Mouse (Mus musculus) lung, embryonic 16.5 days (tissue): ENCODE results near the gene Selenow. TPM values are rescaled to one million over a fixed set of nuclear protein-coding genes. Genes with fewer than 3 reads are reported as not detected.
A peak's percentile ranks its signal among the peaks of the same experiment; 100 is the strongest.

Experiments used
- ATAC-seq: fragments of 200-750 bp; cut with Nextera tagmentation; 2 replicates; pipeline ENCODE4 v1.8.0; 2017; ENCODE audit warnings: low read depth, mild to moderate bottlenecking, moderate library complexity
- H3K27ac ChIP-seq: fragments of 300-500 bp; sonication (generic); 2 replicates; pipeline ENCODE4 v1.5.1; 2014; ENCODE audit warnings: mild to moderate bottlenecking, control low read depth, low read length
- H3K27me3 ChIP-seq: fragments of 300-500 bp; sonication (generic); 2 replicates; pipeline ENCODE4 v1.6.1; 2014; ENCODE audit warnings: low read depth, low read length, mixed read lengths; ENCODE audit not compliant: control insufficient read depth, insufficient read depth
- H3K36me3 ChIP-seq: fragments of 300-500 bp; sonication (generic); 2 replicates; pipeline ENCODE4 v1.6.1; 2014; ENCODE audit warnings: low read length; ENCODE audit not compliant: control insufficient read depth, insufficient read depth
- H3K4me1 ChIP-seq: fragments of 300-500 bp; sonication (generic); replicated peaks from 2 replicates; pipeline ENCODE4 v1.6.1; 2014; ENCODE audit warnings: low read length, mixed read lengths; ENCODE audit not compliant: control insufficient read depth, insufficient read depth
- H3K4me2 ChIP-seq: fragments of 300-500 bp; sonication (generic); 2 replicates; pipeline ENCODE4 v1.6.1; 2014; ENCODE audit warnings: low read depth, low read length, control low read depth
- H3K4me3 ChIP-seq: fragments of 300-500 bp; sonication (generic); 2 replicates; pipeline ENCODE4 v1.5.1; 2014; ENCODE audit warnings: mild to moderate bottlenecking, low read length, control low read depth
- H3K9ac ChIP-seq: fragments of 300-500 bp; sonication (generic); 2 replicates; pipeline ENCODE4 v1.6.1; 2014; ENCODE audit warnings: low read length, control low read depth
- H3K9me3 ChIP-seq: fragments of 300-500 bp; sonication (generic); 2 replicates; pipeline ENCODE4 v1.6.1; 2016; ENCODE audit warnings: low read length; ENCODE audit not compliant: control insufficient read depth
- WGBS: fragments of 180-500 bp; shearing (Covaris S2); extraction: QIAGEN DNeasy Blood & Tissue Kit; methylation state at CpG from one replicate; pipeline ENCODE4 v1.1.7; 2014; 5-methylcytosine and 5-hydroxymethylcytosine counted together
- polyA plus RNA-seq: library from polyadenylated mRNA; unstranded; fragments of >200 nt; fragmentation: Nextera tagmentation; extraction: Ambion mirVana; gene quantifications from 2 replicates; pipeline ENCODE4 v1.2.1, GENCODE M21; 2015

Selenow gene
- polyA plus RNA-seq, 1 experiment from 2014 or later: 755 TPM

GRCm38 (mm10) chr7:15949216-15949790 is 27.1 kb upstream of the Selenow start:
- Histone ChIP-seq H3K27me3 (no peaks in the 10 kb centered on the region), H3K9ac (no peak overlapping the region), H3K36me3 (peaks cover 31% of the 10 kb centered on the region), H3K4me3 (no peak overlapping the region), H3K4me2 (no peak overlapping the region; the same call in 1 of the 2 replicates), H3K27ac (peak overlapping the region; percentile 69; the same call in 1 of the 2 replicates), H3K9me3 (no peaks in the 10 kb centered on the region), H3K4me1 (peaks cover 20% of the 10 kb centered on the region)
- no peak for ATAC-seq
- 74% methylated on average over 7 of the region's 7 CpGs for WGBS

- Histone ChIP-seq H3K9me3 (no peaks in the 10 kb centered on the region), H3K9ac (peak overlapping the region; percentile 55), H3K27ac (peak overlapping the region; percentile 69), H3K4me3 (peak overlapping the region; percentile 35), H3K4me2 (peak overlapping the region; percentile 54), H3K27me3 (no peaks in the 10 kb centered on the region), H3K4me1 (peaks cover 20% of the 10 kb centered on the region), H3K36me3 (peaks cover 26% of the 10 kb centered on the region)
- WGBS: 4% methylated on average over 23 of the region's 23 CpGs
- peak; percentile 73 for ATAC-seq
Observed at GRCm38 (mm10) chr7:15948381-15948941, 26.3 kb upstream of the Selenow start.

- no peaks in the 10 kb centered on the region for H3K9me3 ChIP-seq
- no peaks in the 10 kb centered on the region for H3K27me3 ChIP-seq
- no peak overlapping the region for H3K4me3 ChIP-seq
- WGBS: 47% methylated on average over 4 of the region's 4 CpGs
- H3K4me1 ChIP-seq: peaks cover 20% of the 10 kb centered on the region
- H3K36me3 ChIP-seq: peaks cover 27% of the 10 kb centered on the region
- H3K4me2 ChIP-seq: peak overlapping the region; percentile 54
- ATAC-seq: no peak
- no peak overlapping the region for H3K9ac ChIP-seq
- H3K27ac ChIP-seq: no peak overlapping the region
Observed at GRCm38 (mm10) chr7:15947653-15948260, 25.6 kb upstream of the Selenow start.

GRCm38 (mm10) chr7:15945721-15946536 is 23.7 kb upstream of the Selenow start, which contains the start of gene Nop53:
TSS of gene Nop53 (minus strand) at chr7:15946074.
- Histone ChIP-seq H3K9ac (peak within 1 kb of the TSS; percentile 84), H3K27ac (peak within 1 kb of the TSS; percentile 96), H3K27me3 (no peaks in the 10 kb centered on the region), H3K36me3 (peaks cover 36% of the 10 kb centered on the region), H3K9me3 (no peaks in the 10 kb centered on the region), H3K4me1 (peaks cover 20% of the 10 kb centered on the region), H3K4me3 (peak within 1 kb of the TSS; percentile 76), H3K4me2 (peak within 1 kb of the TSS; percentile 72)
- ATAC-seq: peak; percentile 86
- 1% methylated on average over 59 of the region's 59 CpGs for WGBS

GRCm38 (mm10) chr7:15945211-15945610 is 23.0 kb upstream of the Selenow start:
- H3K4me2 ChIP-seq: peak overlapping the region; percentile 72
- H3K9me3 ChIP-seq: no peaks in the 10 kb centered on the region
- peak overlapping the region; percentile 84 for H3K9ac ChIP-seq
- H3K27me3 ChIP-seq: no peaks in the 10 kb centered on the region
- 7% methylated on average over 8 of the region's 8 CpGs for WGBS
- H3K27ac ChIP-seq: peak overlapping the region; percentile 19; the same call in 1 of the 2 replicates
- peaks cover 39% of the 10 kb centered on the region for H3K36me3 ChIP-seq
- no peak for ATAC-seq
- H3K4me3 ChIP-seq: peak overlapping the region; percentile 76
- peaks cover 20% of the 10 kb centered on the region for H3K4me1 ChIP-seq

GRCm38 (mm10) chr7:15944311-15944710 is 22.1 kb upstream of the Selenow start:
- 83% methylated on average over 1 of the region's 1 CpGs for WGBS
- H3K27me3 ChIP-seq: no peaks in the 10 kb centered on the region
- H3K27ac ChIP-seq: no peak overlapping the region
- H3K4me1 ChIP-seq: peaks cover 20% of the 10 kb centered on the region
- 0 out of 2 replicates have a peak overlapping the region, but pooled peaks have one; percentile 72 for H3K4me2 ChIP-seq
- H3K4me3 ChIP-seq: no peak overlapping the region
- no peak overlapping the region for H3K9ac ChIP-seq
- no peaks in the 10 kb centered on the region for H3K9me3 ChIP-seq
- no peak for ATAC-seq
- peaks cover 45% of the 10 kb centered on the region for H3K36me3 ChIP-seq

- Histone ChIP-seq H3K9me3 (no peaks in the 10 kb centered on the region), H3K27ac (no peak overlapping the region), H3K27me3 (no peaks in the 10 kb centered on the region), H3K4me3 (no peak overlapping the region), H3K4me1 (no peaks in the 10 kb centered on the region; the same call in 1 of the 2 replicates), H3K36me3 (peaks cover 70% of the 10 kb centered on the region), H3K9ac (no peak overlapping the region), H3K4me2 (no peak overlapping the region)
- 94% methylated on average over 3 of the region's 3 CpGs for WGBS
- ATAC-seq: no peak
Observed at GRCm38 (mm10) chr7:15938621-15939020, 16.4 kb upstream of the Selenow start.

- Histone ChIP-seq H3K4me2 (no peak overlapping the region), H3K27ac (no peak overlapping the region), H3K9me3 (no peaks in the 10 kb centered on the region), H3K4me3 (no peak overlapping the region), H3K9ac (no peak overlapping the region), H3K27me3 (no peaks in the 10 kb centered on the region), H3K4me1 (no peaks in the 10 kb centered on the region; the same call in 1 of the 2 replicates), H3K36me3 (peaks cover 60% of the 10 kb centered on the region)
- WGBS: 78% methylated on average over 5 of the region's 5 CpGs
- no peak for ATAC-seq
Observed at GRCm38 (mm10) chr7:15937491-15937890, 15.3 kb upstream of the Selenow start.
